Mouse (Mus musculus) natural killer cell, adult 2 months (primary cell): ENCODE measurements around the gene Aldh1b1.

Experiments
- DNase-seq, 2 experiments: peaks; one replicate each; pipeline ENCODE4 v3.0.0; 2022; ENCODE audit warnings: low spot score in 2 of 2

Gene Aldh1b1

GRCm38 (mm10) chr4:45783671-45784070 lies 15.2 kb upstream of the Aldh1b1 start:
- no peak for DNase-seq

- no peak for DNase-seq
Observed at GRCm38 (mm10) chr4:45785959-45786358, 12.9 kb upstream of the Aldh1b1 start.

- no peak for DNase-seq
Observed at GRCm38 (mm10) chr4:45786674-45787073, 12.1 kb upstream of the Aldh1b1 start.

DNA sequence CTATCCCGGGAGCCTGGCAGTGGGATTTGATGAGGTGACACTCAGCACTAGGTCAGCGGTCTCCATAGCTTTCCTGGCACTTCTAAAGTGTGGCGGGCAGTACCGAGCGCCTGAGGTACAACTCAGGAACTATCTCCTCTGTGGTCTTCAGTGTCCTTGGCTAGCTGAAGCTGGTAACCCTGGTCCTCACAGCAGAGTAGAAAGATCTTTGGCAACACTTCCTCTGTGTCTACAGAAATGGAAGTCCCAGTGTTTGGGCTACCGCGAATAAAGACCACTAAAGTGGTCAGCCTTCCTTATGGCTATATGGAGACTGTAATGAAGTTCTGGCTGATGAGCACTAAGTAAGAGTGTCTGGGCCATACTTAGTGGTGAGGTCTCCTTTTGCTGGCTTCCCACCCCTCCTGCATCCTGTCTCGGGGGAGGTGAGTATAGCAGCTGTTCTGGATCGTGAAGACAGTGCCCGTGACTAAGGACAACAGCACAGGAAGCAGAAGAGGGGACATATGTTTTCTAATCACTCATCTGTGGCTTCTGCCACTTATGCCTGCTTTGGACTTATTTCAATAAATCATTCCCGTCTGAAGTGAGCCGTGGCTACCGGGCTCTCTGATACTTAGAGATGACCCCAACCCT lies 10.3 kb upstream of the Aldh1b1 start:
- no peak for DNase-seq

GRCm38 (mm10) chr4:45789263-45789958 lies 9.4 kb upstream of the Aldh1b1 start:
- no peak for DNase-seq

DNA sequence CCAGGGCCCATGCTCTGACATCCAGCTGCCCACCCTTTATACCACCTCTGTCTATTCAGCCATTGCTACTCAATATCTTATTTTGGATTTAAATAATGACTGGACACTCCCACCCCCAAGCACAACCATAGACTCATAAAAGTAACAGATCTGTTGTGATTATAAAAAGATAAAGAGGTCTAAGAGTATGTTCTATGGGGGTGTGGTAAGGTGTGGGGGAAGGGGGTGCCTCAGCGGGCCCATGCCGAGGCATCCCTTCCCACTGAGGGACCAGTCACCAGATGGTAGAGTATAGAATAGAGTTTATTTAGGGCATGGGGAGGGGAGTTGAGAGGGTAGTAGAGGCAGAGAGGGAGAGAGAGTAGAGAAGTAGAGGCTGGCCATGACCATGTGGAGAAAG lies 8.8 kb upstream of the Aldh1b1 start:
- no peak for DNase-seq

DNA sequence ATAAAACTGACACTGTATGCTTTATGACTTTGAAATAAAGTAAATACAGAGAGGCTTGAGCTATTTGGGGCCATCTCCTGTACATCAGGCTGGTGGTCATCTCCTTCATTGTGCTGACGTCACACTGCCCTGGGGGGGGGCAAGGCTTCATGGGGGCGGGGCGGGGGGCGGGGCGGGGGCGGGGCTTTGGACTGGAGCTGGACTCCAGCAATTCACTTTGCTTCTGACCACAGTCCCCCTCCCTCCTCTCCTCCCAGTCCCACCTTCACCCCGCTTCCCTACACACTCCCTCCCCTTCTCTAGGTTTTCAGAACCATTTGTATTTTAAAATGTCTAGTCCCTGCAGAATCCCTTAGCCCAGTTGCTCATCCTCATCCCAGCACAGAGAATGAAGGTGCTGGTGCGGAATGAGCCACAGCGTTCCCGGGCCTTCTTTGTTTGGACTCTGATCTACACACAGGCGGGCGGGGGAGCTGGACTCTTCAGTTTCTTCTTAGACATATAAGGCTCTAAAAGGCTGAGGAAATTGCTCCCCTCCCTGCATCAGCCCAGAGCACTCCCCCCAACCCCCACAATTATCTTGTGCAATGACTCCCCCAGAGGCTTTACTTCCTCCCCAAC lies 3.5 kb upstream of the Aldh1b1 start:
- no peak for DNase-seq

DNA sequence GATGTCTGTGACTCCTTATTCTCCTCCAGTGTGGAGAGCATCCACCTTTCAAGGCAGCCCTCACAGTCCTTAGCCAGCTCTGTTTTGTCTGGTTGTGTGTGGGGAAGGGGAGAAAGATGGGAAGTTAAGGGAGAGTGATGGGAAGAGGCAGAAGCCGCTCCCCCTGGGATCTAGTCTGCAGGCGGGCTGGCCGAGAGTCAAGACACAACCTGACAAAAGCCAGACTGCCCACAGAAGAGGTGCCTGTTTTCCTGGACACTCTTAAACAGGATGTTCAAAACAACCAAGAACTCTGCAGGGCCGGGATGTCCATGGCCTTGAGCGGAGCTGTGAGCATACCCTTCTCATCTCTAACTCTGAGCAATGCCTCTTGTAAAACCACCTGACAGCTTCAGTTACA lies 2.1 kb upstream of the Aldh1b1 start:
- no peak for DNase-seq

GRCm38 (mm10) chr4:45799956-45800537 lies 1.2 kb downstream of the Aldh1b1 start:
- no peak for DNase-seq

DNA sequence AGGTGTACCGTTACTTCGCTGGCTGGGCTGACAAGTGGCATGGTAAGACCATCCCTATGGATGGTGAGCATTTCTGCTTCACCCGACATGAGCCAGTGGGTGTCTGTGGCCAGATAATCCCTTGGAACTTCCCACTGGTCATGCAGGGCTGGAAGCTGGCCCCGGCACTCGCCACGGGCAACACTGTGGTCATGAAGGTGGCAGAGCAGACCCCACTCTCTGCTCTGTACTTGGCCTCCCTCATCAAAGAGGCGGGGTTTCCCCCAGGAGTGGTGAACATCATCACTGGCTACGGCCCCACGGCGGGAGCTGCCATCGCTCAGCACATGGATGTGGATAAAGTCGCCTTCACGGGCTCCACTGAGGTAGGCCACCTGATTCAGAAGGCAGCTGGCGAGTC lies 4.1 kb downstream of the Aldh1b1 start:
- DNase-seq: no peak

DNA sequence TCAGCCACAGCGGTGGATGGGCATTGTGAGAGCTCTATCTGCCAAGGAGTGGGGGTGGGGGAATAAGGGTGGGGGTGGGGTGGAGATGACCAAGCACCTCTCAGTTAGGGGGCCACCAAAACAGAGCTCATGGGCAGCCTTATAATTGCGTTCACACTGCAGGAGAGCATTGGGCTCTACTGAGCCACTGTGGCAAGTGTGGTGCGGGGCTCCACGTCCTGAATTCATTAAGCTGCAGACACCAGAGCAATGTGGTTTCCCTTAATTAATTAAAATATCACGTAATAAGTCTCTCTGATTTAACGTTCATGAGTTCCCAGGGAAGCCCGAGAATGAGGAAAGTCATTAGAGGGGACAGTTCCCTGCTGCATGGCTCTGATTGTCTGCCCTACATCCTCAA lies 9.2 kb downstream of the Aldh1b1 start:
- DNase-seq: no peak

GRCm38 (mm10) chr4:45811250-45811649 lies 12.4 kb downstream of the Aldh1b1 start:
- no peak for DNase-seq

GRCm38 (mm10) chr4:45815542-45815941 lies 16.7 kb downstream of the Aldh1b1 start:
- DNase-seq: peak; percentile 12 to 29

- no peak for DNase-seq
Observed at GRCm38 (mm10) chr4:45818814-45819207, 20.0 kb downstream of the Aldh1b1 start.

DNA sequence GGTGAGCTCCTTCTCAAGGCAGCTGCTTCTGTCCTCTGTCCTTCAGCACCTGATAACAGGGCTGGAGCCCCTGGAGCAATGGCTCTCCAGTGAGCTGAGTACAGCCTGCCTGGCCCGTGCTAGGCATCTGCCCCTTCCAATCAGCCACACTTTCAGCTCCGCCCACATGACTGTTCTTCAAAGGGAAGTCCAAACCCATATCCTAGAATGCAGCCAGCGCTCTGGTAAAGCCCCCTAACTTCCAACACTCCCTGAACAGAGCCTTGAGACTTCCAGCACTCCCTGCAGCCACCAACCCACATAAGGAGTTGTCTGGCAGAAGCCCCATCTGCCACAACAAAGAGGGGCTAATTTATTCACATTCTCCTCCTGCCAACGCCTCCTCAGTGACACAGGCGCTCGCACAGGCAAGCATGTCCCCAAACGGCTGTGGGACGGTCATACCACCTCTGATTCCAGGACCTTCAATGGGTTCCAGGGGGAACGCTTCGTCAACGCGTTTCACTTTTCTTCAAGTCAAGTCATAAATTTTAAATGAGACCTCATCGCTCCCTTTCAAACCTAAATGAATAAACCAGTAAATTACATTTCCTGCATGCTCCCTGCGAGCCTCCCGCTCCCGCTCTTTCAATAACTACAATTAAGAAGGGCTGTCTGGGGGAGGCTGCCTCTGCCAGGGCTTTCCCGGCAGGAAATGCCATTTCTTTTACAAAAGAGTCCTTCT lies 20.5 kb downstream of the Aldh1b1 start:
- no peak for DNase-seq

- DNase-seq: peak in 1 of 2 experiments; percentile 58
Observed at GRCm38 (mm10) chr4:45820074-45820830, 21.4 kb downstream of the Aldh1b1 start.

GRCm38 (mm10) chr4:45821995-45822394 lies 23.2 kb downstream of the Aldh1b1 start:
- DNase-seq: no peak

- no peak for DNase-seq
Observed at GRCm38 (mm10) chr4:45822781-45823575, 24.2 kb downstream of the Aldh1b1 start.

DNA sequence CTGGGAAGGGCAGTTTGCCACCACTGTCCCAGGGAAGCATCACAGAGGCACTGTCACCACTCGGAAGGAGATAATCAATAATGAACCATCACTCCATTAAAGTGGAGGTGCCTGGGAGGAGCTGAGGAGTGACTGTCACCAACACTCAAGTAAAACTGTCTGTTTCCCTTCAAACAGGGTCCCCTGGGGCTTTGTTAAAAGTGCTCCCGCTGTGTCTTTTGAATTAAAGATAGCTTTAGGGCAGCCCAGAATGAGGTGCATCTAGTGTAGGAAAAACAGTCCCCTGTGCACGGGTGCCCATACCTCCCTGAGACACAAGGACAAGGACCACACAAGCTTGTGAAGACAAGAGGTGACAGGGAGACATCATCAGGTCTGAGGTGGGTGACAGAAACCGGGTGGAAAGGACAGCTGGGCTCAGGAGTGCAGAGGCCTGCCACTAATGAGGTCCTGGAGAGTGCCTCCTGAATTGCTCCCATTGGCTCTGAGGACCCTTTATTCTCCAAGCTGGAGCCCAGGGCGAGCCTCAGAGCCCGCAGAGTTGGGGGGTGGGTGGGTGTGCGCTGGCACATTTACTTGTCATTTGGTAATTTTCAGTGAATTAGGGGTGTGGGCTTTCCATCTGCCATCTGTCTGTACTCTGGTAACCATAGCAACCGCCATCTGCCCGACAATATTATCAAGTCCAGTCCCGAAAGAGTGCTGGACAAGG lies 25.4 kb downstream of the Aldh1b1 start:
- no peak for DNase-seq
